Mouse (Mus musculus): ENCODE measurements around the gene Prkcd.

Prkcd gene

GRCm38 (mm10) chr14:30644026-30644425 is 18.0 kb upstream of the Prkcd start:
- TF ChIP-seq GATA4 (IDR thresholded peaks at IDR 0.05; ENCODE audit: insufficient replicate concordance, low read length) = no peak

GRCm38 (mm10) chr14:30641748-30642147 is 15.7 kb upstream of the Prkcd start:
- TF ChIP-seq GATA4 (IDR thresholded peaks at IDR 0.05; ENCODE audit: insufficient replicate concordance, low read length) = no peak

GRCm38 (mm10) chr14:30638686-30639085 is 12.7 kb upstream of the Prkcd start:
- no peak for TF ChIP-seq GATA4 (IDR thresholded peaks at IDR 0.05; ENCODE audit: insufficient replicate concordance, low read length)

GRCm38 (mm10) chr14:30638009-30638408 is 12.0 kb upstream of the Prkcd start:
- no peak for TF ChIP-seq GATA4 (IDR thresholded peaks at IDR 0.05; ENCODE audit: insufficient replicate concordance, low read length)

- TF ChIP-seq GATA4 (IDR thresholded peaks at IDR 0.05; ENCODE audit: insufficient replicate concordance, low read length) = no peak
These were observed 11.1 kb upstream of the Prkcd start for GRCm38 (mm10) chr14:30637087-30637486.

- TF ChIP-seq GATA4 (IDR thresholded peaks at IDR 0.05; ENCODE audit: insufficient replicate concordance, low read length) = no peak
These were observed 10.5 kb upstream of the Prkcd start for GRCm38 (mm10) chr14:30636499-30636898.

GRCm38 (mm10) chr14:30635219-30635910 is 9.4 kb upstream of the Prkcd start:
- no peak for TF ChIP-seq GATA4 (IDR thresholded peaks at IDR 0.05; ENCODE audit: insufficient replicate concordance, low read length)

- no peak for TF ChIP-seq GATA4 (IDR thresholded peaks at IDR 0.05; ENCODE audit: insufficient replicate concordance, low read length)
These were observed 8.4 kb upstream of the Prkcd start for GRCm38 (mm10) chr14:30634418-30634817.

GRCm38 (mm10) chr14:30633708-30634107 is 7.7 kb upstream of the Prkcd start:
- no peak for TF ChIP-seq GATA4 (IDR thresholded peaks at IDR 0.05; ENCODE audit: insufficient replicate concordance, low read length)

GRCm38 (mm10) chr14:30631834-30632233 is 5.8 kb upstream of the Prkcd start:
- TF ChIP-seq GATA4 (IDR thresholded peaks at IDR 0.05; ENCODE audit: insufficient replicate concordance, low read length) = no peak

- no peak for TF ChIP-seq GATA4 (IDR thresholded peaks at IDR 0.05; ENCODE audit: insufficient replicate concordance, low read length)
These were observed 5.0 kb upstream of the Prkcd start for GRCm38 (mm10) chr14:30630811-30631576.

GRCm38 (mm10) chr14:30629839-30630238 is 3.8 kb upstream of the Prkcd start:
- no peak for TF ChIP-seq GATA4 (IDR thresholded peaks at IDR 0.05; ENCODE audit: insufficient replicate concordance, low read length)

- TF ChIP-seq GATA4 (IDR thresholded peaks at IDR 0.05; ENCODE audit: insufficient replicate concordance, low read length) = no peak
These were observed 2.2 kb upstream of the Prkcd start for GRCm38 (mm10) chr14:30628235-30628634.

- no peak for TF ChIP-seq GATA4 (IDR thresholded peaks at IDR 0.05; ENCODE audit: insufficient replicate concordance, low read length)
These were observed 1.0 kb upstream of the Prkcd start for GRCm38 (mm10) chr14:30626756-30627742.

- TF ChIP-seq GATA4 (IDR thresholded peaks at IDR 0.05; ENCODE audit: insufficient replicate concordance, low read length) = no peak
These were observed 741 bp downstream of the Prkcd start for GRCm38 (mm10) chr14:30625131-30625807.

Data from liver, adult (tissue).